Mouse (Mus musculus) midbrain, embryonic 14.5 days (tissue): ENCODE results near the gene Ubash3b. TPM values are rescaled to one million over a fixed set of nuclear protein-coding genes. Genes with fewer than 3 reads are reported as not detected.

Source experiments
- ATAC-seq: fragments of 200-750 bp; cut with Nextera tagmentation; 2 replicates; pipeline ENCODE4 v1.8.0; 2017; ENCODE audit warnings: moderate number of reproducible peaks, moderate library complexity; ENCODE audit not compliant: low FRiP score, low TSS enrichment
- DNase-seq: peaks from one replicate; pipeline ENCODE4 v3.0.0-alpha.2; 2015
- H3K27ac ChIP-seq: fragments of 300-500 bp; sonication (generic); replicated peaks from 2 replicates; pipeline ENCODE4 v1.5.1; 2014; ENCODE audit warnings: mild to moderate bottlenecking, low read depth, low read length, moderate library complexity
- H3K27me3 ChIP-seq: fragments of 300-500 bp; sonication (generic); 2 replicates; pipeline ENCODE4 v1.6.1; 2014; ENCODE audit warnings: low read length, control low read depth, mixed read lengths; ENCODE audit not compliant: control insufficient read depth, insufficient read depth
- H3K36me3 ChIP-seq: fragments of 300-500 bp; sonication (generic); 2 replicates; pipeline ENCODE4 v1.6.1; 2014; ENCODE audit warnings: low read length, control low read depth; ENCODE audit not compliant: control insufficient read depth, insufficient read depth
- H3K4me1 ChIP-seq: fragments of 300-500 bp; sonication (generic); 2 replicates; pipeline ENCODE4 v1.6.1; 2014; ENCODE audit warnings: mild to moderate bottlenecking, antibody characterized with exemption, low read length, control low read depth; ENCODE audit not compliant: control insufficient read depth, insufficient read depth
- H3K4me2 ChIP-seq: fragments of 300-500 bp; sonication (generic); 2 replicates; pipeline ENCODE4 v1.6.1; 2014; ENCODE audit warnings: mild to moderate bottlenecking, low read length, moderate library complexity
- H3K4me3 ChIP-seq: fragments of 300-500 bp; sonication (generic); replicated peaks from 2 replicates; pipeline ENCODE4 v1.5.1; 2014; ENCODE audit warnings: low read depth, low read length
- H3K9ac ChIP-seq: fragments of 300-500 bp; sonication (generic); replicated peaks from 2 replicates; pipeline ENCODE4 v1.6.1; 2014; ENCODE audit warnings: mild to moderate bottlenecking, low read length, moderate library complexity
- H3K9me3 ChIP-seq: fragments of 300-500 bp; sonication (generic); 2 replicates; pipeline ENCODE4 v1.6.1; 2016; ENCODE audit warnings: low read length, control low read depth, mixed read lengths; ENCODE audit not compliant: control insufficient read depth
- WGBS: fragments of 180-500 bp; shearing (Covaris S2); extraction: QIAGEN DNeasy Blood & Tissue Kit; methylation state at CpG from one replicate; pipeline ENCODE4 v1.1.7; 2014; 5-methylcytosine and 5-hydroxymethylcytosine counted together
- polyA plus RNA-seq: library from polyadenylated mRNA; unstranded; fragments of >200 nt; fragmentation: Nextera tagmentation; extraction: Ambion mirVana; gene quantifications from 2 replicates; pipeline ENCODE4 v1.2.1, GENCODE M21; 2014

Ubash3b gene
- polyA plus RNA-seq: 18.9 and 21.3 TPM in 2 replicates

DNA sequence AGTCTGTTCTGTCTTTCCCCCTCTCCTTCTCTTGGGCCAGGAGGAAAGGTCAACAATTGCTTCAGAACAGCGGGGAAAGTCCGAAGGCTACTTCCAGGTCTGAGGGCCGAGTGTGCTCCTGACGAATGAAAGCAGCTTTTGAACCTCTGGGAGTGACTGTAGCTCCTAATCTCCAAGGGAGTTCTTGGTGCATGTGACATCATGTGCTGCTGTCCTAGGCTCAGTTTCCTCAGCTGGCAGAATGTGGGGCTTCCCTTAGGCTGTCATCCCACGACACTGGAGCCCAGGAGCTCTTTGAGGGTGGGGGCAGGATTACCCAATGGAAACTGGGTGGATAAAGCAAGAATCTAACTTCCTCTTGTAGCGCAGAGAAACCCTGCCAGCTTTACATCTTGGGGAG lies at the start of gene Ubash3b:
Gene Ubash3b (minus strand): TSS at position 285 of the 400 bp plus-strand sequence.
- 86% methylated on average over 6 of the region's 6 CpGs for WGBS
- H3K4me2 ChIP-seq: no peak within 1 kb of the TSS
- H3K9ac ChIP-seq: no peak within 1 kb of the TSS
- ATAC-seq (no peak), DNase-seq (no peak)
- H3K36me3 ChIP-seq: no peaks in the 10 kb centered on the region
- H3K27me3 ChIP-seq: peaks cover under 1% of the 10 kb centered on the region; the same call in 1 of the 2 replicates
- H3K4me3 ChIP-seq: no peak within 1 kb of the TSS
- H3K27ac ChIP-seq: no peak within 1 kb of the TSS
- H3K9me3 ChIP-seq: no peaks in the 10 kb centered on the region
- H3K4me1 ChIP-seq: peaks cover 4% of the 10 kb centered on the region; the same call in 1 of the 2 replicates

DNA sequence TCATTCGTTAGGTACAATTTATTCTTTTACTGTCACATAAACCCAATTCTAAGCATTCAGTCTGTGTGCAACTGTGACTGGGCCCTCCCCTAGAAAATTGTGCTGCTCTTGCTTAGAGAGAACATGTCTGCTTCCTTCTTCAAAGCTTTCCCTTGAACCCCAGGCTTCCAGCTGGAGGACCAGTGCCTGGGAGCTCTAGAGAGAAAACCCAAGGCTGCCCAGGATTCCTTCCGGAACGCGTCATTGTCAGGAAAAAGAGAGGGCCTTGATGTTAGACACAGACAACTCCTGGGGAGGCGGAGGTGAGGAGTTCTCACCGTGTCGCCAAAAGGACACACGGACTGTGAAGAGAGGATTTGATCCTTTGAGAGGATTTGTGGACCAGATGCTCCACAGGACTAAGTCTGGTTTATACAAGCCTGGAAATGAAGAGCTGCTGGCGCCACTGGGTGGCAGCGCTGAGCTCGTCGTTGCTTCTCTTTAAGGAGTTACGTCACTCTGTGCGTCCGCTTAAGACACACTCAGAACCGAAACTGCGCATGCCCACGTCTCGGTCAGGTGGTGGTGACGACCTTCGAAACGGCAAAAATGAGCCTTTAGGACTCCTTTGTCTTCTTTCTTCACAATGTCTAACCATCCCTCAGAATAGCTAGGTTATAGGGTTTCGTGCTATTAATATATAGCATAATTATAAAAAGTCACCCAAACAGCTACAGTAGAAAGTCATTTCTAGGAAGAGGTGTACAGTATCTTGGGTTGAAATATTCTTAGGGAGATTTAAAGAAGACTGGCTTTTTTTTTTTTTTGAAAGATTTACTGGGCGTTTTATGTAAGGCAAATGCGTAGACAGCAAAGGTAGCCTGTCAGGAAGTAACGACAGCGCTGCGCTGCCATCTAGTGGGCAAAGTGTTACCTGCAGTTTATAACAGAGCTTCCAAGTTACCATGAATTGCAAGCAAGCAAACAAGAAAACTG lies 45.9 kb upstream of the Ubash3b start:
- peak; percentile 93 for ATAC-seq

DNA sequence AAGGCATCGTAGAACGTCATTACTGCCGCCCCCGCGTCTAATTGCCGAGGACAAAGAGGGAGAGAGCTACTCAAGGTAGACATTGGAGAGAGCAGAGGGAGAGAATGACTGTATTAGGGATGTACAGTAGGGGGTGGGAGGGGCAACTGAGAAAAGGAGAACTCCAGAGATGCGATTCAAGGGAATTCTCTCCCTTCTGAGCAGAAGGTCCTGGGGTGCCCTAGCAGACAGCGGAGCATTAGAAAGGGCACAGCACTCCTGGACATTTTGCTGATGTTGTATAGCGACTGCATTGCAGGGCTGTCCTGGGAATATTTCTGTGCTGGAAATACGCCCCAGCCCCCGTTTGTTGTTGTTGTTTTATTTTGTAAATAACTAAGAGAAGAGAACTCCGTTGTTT lies 45.2 kb upstream of the Ubash3b start:
- no peak for ATAC-seq
- H3K36me3 ChIP-seq: no peaks in the 10 kb centered on the region
- H3K4me2 ChIP-seq: no peak overlapping the region
- H3K27me3 ChIP-seq: no peaks in the 10 kb centered on the region
- no peaks in the 10 kb centered on the region for H3K9me3 ChIP-seq
- H3K27ac ChIP-seq: no peak overlapping the region
- no peak for DNase-seq
- no peak overlapping the region for H3K9ac ChIP-seq
- peaks cover 4% of the 10 kb centered on the region; the same call in 1 of the 2 replicates for H3K4me1 ChIP-seq
- no peak overlapping the region for H3K4me3 ChIP-seq
- 88% methylated on average over 12 of the region's 12 CpGs for WGBS

More for the DNA sequence above, 45.9 kb upstream of the Ubash3b start:
- Histone ChIP-seq H3K4me2 (peak overlapping the region; percentile 57), H3K27me3 (no peaks in the 10 kb centered on the region), H3K36me3 (no peaks in the 10 kb centered on the region), H3K9me3 (no peaks in the 10 kb centered on the region), H3K9ac (peak overlapping the region; percentile 54), H3K4me3 (peak overlapping the region; percentile 32), H3K4me1 (peaks cover 11% of the 10 kb centered on the region), H3K27ac (peak overlapping the region; percentile 93)
- WGBS: 8% methylated on average over 28 of the region's 28 CpGs
- DNase-seq: peak; percentile 99

GRCm38 (mm10) chr9:41205267-41205666 lies 43.8 kb upstream of the Ubash3b start:
- Histone ChIP-seq H3K9ac (no peak overlapping the region), H3K27ac (no peak overlapping the region), H3K4me1 (peaks cover 3% of the 10 kb centered on the region; the same call in 1 of the 2 replicates), H3K27me3 (no peaks in the 10 kb centered on the region), H3K4me2 (no peak overlapping the region), H3K36me3 (no peaks in the 10 kb centered on the region), H3K4me3 (no peak overlapping the region), H3K9me3 (no peaks in the 10 kb centered on the region)
- ATAC-seq: no peak
- 52% methylated on average over 3 of the region's 3 CpGs for WGBS
- DNase-seq: no peak

- Histone ChIP-seq H3K9ac (no peak overlapping the region), H3K4me1 (no peaks in the 10 kb centered on the region), H3K36me3 (no peaks in the 10 kb centered on the region), H3K4me3 (no peak overlapping the region), H3K4me2 (no peak overlapping the region), H3K27me3 (no peaks in the 10 kb centered on the region), H3K27ac (no peak overlapping the region), H3K9me3 (no peaks in the 10 kb centered on the region)
- DNase-seq (no peak), ATAC-seq (no peak)
- WGBS: 90% methylated on average over 22 of the region's 22 CpGs
Measured at GRCm38 (mm10) chr9:41199456-41200252, 38.2 kb upstream of the Ubash3b start.

- DNase-seq (no peak), ATAC-seq (no peak)
- Histone ChIP-seq H3K4me3 (no peak overlapping the region), H3K9me3 (no peaks in the 10 kb centered on the region), H3K9ac (no peak overlapping the region), H3K4me2 (no peak overlapping the region), H3K4me1 (no peaks in the 10 kb centered on the region), H3K27me3 (no peaks in the 10 kb centered on the region), H3K27ac (no peak overlapping the region), H3K36me3 (no peaks in the 10 kb centered on the region)
- WGBS: 78% methylated on average over 12 of the region's 12 CpGs
Measured at GRCm38 (mm10) chr9:41198501-41199265, 37.2 kb upstream of the Ubash3b start.

- H3K9me3 ChIP-seq: no peaks in the 10 kb centered on the region
- no peaks in the 10 kb centered on the region for H3K27me3 ChIP-seq
- WGBS: 85% methylated on average over 10 of the region's 10 CpGs
- no peaks in the 10 kb centered on the region for H3K4me1 ChIP-seq
- H3K4me3 ChIP-seq: no peak overlapping the region
- H3K9ac ChIP-seq: no peak overlapping the region
- no peaks in the 10 kb centered on the region for H3K36me3 ChIP-seq
- ATAC-seq (no peak), DNase-seq (no peak)
- no peak overlapping the region for H3K4me2 ChIP-seq
- no peak overlapping the region for H3K27ac ChIP-seq
Measured at GRCm38 (mm10) chr9:41195742-41196311, 34.3 kb upstream of the Ubash3b start.
